Mouse (Mus musculus) kidney, adult 2 months (tissue): ENCODE measurements around the gene Krt71. TPM values are rescaled to one million over a fixed set of nuclear protein-coding genes. Genes with fewer than 3 reads are reported as not detected.

Experiments
- DNase-seq: peaks from one replicate; pipeline ENCODE4 v3.0.0; 2021
- H3K27ac ChIP-seq: fragments of 200-500 bp; 2 replicates; pipeline ENCODE4 v1.5.1; 2012; ENCODE audit warnings: low read depth, low read length, control low read depth, inconsistent platforms; ENCODE audit not compliant: insufficient read depth
- H3K27me3 ChIP-seq: fragments of 200-500 bp; replicated peaks from 2 replicates; pipeline ENCODE4 v1.6.1; 2012; ENCODE audit warnings: mild to moderate bottlenecking, moderate library complexity, low read length, inconsistent platforms; ENCODE audit not compliant: control insufficient read depth, insufficient read depth
- H3K36me3 ChIP-seq: fragments of 200-500 bp; 2 replicates; pipeline ENCODE4 v1.6.1; 2012; ENCODE audit warnings: mild to moderate bottlenecking, moderate library complexity, low read length, inconsistent platforms; ENCODE audit not compliant: control insufficient read depth, insufficient read depth
- H3K4me1 ChIP-seq: fragments of 200-500 bp; 2 replicates; pipeline ENCODE4 v1.6.1; 2011; ENCODE audit warnings: low read length; ENCODE audit not compliant: control insufficient read depth, insufficient read depth
- H3K4me3 ChIP-seq: fragments of 200-500 bp; 2 replicates; pipeline ENCODE4 v1.5.1; 2011; ENCODE audit warnings: mild to moderate bottlenecking, low read depth, low read length, control low read depth; ENCODE audit not compliant: insufficient read depth
- CTCF ChIP-seq: fragments of 200-500 bp; conservative IDR thresholded peaks from 2 replicates; pipeline ENCODE4 v1.5.1; 2011; ENCODE audit warnings: low read depth, mild to moderate bottlenecking, control low read depth, low read length, moderate library complexity, mixed read lengths; ENCODE audit not compliant: insufficient read depth, insufficient read length
- POLR2A ChIP-seq: fragments of 200-500 bp; IDR thresholded peaks from one replicate; pipeline ENCODE4 v1.6.1; 2011; ENCODE audit warnings: low read depth, low read length, control low read depth
- WGBS: fragments of 180-500 bp; shearing (Covaris S2); methylation state at CpG from one replicate; pipeline ENCODE4 v1.1.7; 2018; 5-methylcytosine and 5-hydroxymethylcytosine counted together
- polyA plus RNA-seq: library from polyadenylated mRNA; depleted of rRNA; stranded (reverse); fragments of >200 nt; gene quantifications from 2 replicates; pipeline ENCODE4 v1.2.3, GENCODE M21; 2012

The Krt71 gene
- polyA plus RNA-seq, 1 experiment, result not detected

DNA sequence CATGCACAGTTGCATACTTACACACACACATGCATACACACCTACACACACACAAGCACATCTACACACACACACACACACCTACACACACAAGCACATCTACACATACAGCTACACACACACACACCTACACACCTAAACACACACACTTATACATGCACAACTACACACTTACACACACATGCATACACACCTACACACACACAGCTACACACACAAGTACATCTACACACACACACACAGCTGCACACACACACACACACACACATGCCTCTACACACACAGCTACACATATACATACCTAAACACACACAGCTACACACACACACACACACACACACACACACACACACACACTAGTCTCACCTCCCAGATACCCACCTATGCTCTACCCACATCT lies 12.3 kb downstream of the Krt71 start:
- Histone ChIP-seq H3K27ac (no peak overlapping the region), H3K4me1 (no peaks in the 10 kb centered on the region), H3K36me3 (no peaks in the 10 kb centered on the region), H3K4me3 (no peak overlapping the region), H3K27me3 (no peaks in the 10 kb centered on the region)
- no peak for DNase-seq
- TF ChIP-seq POLR2A, result no peak
- TF ChIP-seq CTCF, result no peak

DNA sequence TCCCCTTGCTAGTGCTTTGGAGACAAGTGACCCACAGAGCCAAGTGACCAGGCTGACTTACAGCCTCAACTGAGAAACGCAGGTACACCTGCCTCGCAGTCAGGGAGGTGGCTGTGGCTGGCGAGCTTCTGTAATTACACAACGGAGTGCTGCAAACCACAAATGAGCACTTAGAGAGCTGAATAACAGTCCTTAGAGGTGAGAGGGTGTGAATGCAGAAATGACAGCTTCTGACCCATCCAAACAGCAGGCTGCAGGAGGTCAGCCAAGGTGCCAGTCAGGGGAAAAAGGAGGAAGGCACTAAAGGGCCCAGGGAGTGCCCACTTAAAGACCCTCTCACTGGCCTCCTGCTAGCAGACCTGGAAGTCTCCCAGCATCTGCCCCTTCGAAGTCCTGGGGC lies 18.2 kb downstream of the Krt71 start:
- no peaks in the 10 kb centered on the region for H3K27me3 ChIP-seq
- no peak overlapping the region for H3K4me3 ChIP-seq
- WGBS, result 39% methylated on average over 5 of the region's 5 CpGs
- no peaks in the 10 kb centered on the region for H3K36me3 ChIP-seq
- H3K27ac ChIP-seq, result no peak overlapping the region
- no peaks in the 10 kb centered on the region for H3K4me1 ChIP-seq
- DNase-seq, result no peak
- TF ChIP-seq CTCF, result no peak
- TF ChIP-seq POLR2A, result no peak

DNA sequence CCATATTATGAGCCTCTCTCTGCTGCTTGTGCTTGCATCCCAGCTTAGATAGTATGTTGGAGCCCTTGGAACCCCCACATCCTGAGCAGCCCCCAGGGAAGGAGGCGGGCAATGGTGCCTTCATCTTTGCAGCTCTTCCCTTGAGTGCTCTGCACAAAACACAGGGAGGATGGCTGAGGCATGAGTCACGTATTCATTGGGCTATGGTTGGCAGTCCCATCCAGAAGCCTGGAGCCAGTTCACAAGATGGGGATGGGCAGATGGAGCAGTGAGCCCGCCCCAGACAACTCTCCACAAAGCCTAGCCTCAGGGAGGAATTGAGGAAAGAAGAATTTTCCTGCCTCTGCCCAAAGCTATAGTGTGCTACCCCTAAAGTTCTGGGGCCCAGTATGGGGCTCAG lies 27.1 kb downstream of the Krt71 start:
- Histone ChIP-seq H3K27ac (no peak overlapping the region), H3K27me3 (no peaks in the 10 kb centered on the region), H3K4me1 (no peaks in the 10 kb centered on the region), H3K4me3 (no peak overlapping the region), H3K36me3 (no peaks in the 10 kb centered on the region)
- DNase-seq, result no peak
- 75% methylated on average over 3 of the region's 3 CpGs for WGBS
- no peak for TF ChIP-seq CTCF

DNA sequence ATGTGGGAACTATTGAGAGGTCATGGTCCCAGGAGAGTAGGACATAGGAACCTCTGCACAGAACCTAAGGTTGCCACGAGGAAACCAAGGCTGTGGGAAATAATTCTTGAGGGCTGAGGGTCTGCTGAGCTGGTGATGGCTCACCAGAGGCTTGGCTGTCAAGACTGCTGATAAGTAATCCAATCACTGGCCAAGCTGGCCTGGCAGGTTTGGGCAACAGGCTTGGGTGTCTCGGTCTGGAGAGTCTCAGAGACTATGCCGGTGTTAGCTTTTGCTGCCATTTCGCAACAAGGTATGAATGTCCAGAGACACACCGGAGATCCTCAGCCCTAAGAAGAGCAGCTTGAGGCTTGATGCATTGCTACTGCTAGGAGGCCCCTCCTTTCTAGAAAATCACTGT lies 28.6 kb downstream of the Krt71 start:
- no peaks in the 10 kb centered on the region for H3K27me3 ChIP-seq
- 78% methylated on average over 5 of the region's 5 CpGs for WGBS
- H3K36me3 ChIP-seq, result no peaks in the 10 kb centered on the region
- no peak for DNase-seq
- TF ChIP-seq POLR2A (no peak), CTCF (no peak)
- no peaks in the 10 kb centered on the region for H3K4me1 ChIP-seq
- H3K4me3 ChIP-seq, result no peak overlapping the region
- no peak overlapping the region for H3K27ac ChIP-seq

DNA sequence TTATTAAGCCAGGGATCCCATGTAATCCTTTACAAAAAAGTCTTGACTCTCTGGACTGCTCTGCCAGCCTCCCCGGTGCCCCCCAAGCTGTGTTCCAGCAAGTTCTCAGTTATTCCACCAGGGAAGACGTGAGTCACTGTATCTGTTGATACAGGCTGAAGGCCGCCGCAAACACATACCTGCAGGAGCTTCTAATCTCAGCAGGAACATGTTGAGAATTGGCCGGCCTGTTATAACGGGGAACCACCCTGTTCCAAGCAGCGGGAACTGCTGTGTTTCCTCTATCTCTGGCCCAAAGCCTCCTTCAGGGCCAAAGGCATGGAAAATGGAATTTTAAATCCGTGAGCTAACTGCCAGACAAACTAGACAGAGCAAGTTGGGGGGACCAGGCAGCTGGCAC lies 29.2 kb downstream of the Krt71 start:
- TF ChIP-seq CTCF, result no peak
- no peak for TF ChIP-seq POLR2A
- no peaks in the 10 kb centered on the region for H3K27me3 ChIP-seq
- no peak for DNase-seq
- no peaks in the 10 kb centered on the region for H3K36me3 ChIP-seq
- no peak overlapping the region for H3K27ac ChIP-seq
- 89% methylated on average over 8 of the region's 8 CpGs for WGBS
- H3K4me3 ChIP-seq, result no peak overlapping the region
- H3K4me1 ChIP-seq, result no peaks in the 10 kb centered on the region

DNA sequence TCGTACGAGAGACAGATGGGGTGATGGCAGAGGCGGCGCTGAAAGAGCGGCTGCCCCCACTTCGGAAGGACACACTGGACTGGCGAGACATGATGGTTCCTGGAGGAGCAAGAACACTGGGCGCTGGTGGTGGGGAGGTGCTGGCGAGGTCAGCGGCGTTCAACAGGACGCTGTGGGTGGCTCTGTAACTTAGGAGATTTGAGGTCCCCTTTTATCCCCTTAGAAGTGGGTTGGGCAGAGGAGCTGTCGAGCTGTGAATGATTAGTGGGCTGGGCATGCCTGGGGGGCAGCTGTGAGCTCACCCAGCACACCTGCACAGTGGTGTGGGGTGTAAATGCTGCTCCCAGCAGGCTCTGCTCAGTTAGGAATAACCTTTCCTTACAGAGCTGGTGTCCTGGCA lies 30.2 kb downstream of the Krt71 start, which contains the start of gene Krt5:
Gene Krt5 (minus strand): TSS at position 179 of the 400 bp plus-strand sequence.
- WGBS, result 61% methylated on average over 13 of the region's 13 CpGs
- no peaks in the 10 kb centered on the region for H3K27me3 ChIP-seq
- TF ChIP-seq POLR2A, result no peak
- no peak for TF ChIP-seq CTCF
- no peak within 1 kb of the TSS for H3K4me3 ChIP-seq
- no peaks in the 10 kb centered on the region for H3K4me1 ChIP-seq
- no peaks in the 10 kb centered on the region for H3K36me3 ChIP-seq
- H3K27ac ChIP-seq, result no peak within 1 kb of the TSS
- DNase-seq, result no peak

DNA sequence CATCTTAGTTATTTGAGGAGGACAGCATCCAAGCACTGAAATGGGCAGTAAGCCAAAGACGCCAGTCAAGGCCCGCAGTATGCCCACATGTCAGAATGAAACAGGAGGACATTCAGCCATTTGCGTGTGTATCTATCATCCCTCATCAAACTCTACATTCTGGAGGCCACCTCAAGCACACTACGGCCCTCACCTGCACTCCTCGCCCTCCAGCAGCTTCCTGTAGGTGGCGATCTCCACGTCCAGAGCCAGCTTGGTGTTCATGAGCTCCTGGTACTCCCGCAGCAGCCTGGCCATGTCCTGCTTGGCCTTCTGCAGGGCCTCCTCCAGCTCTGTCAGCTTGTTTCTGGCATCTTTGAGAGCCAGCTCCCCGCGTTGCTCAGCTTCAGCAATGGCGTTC lies 34.2 kb downstream of the Krt71 start:
- Histone ChIP-seq H3K27me3 (no peaks in the 10 kb centered on the region), H3K27ac (no peak overlapping the region), H3K4me3 (no peak overlapping the region), H3K36me3 (no peaks in the 10 kb centered on the region), H3K4me1 (no peaks in the 10 kb centered on the region)
- TF ChIP-seq POLR2A, result no peak
- TF ChIP-seq CTCF, result 0 out of 2 replicates have a peak, but pooled peaks have one; percentile 7
- no peak for DNase-seq
- WGBS, result 67% methylated on average over 11 of the region's 11 CpGs

DNA sequence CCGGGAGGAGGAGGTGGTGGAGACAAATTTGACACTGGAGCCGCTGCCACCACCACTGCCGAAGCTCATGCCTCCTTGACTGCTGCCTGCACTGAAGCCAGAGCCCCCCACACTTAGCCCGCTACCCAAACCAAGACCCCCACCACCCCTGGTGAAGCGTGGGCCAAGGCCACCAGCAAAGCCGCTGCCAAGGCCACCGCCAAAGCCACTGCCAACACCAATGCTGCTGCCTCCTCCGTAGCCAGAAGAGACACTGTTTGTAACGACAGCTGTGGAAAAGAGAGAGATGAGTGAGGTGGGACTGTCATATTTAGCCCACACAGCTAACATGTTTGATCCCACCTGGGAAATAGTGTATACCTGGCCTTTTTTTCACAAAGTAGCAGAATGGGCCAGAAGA lies 35.5 kb downstream of the Krt71 start:
- Histone ChIP-seq H3K27ac (no peak overlapping the region), H3K27me3 (no peaks in the 10 kb centered on the region), H3K4me1 (no peaks in the 10 kb centered on the region), H3K4me3 (no peak overlapping the region), H3K36me3 (no peaks in the 10 kb centered on the region)
- DNase-seq, result no peak
- TF ChIP-seq POLR2A, result no peak
- TF ChIP-seq CTCF, result no peak
- WGBS, result 82% methylated on average over 9 of the region's 9 CpGs
